20 mouse cellular contexts compared by ENCODE assay signal in the genomic region with DNA sequence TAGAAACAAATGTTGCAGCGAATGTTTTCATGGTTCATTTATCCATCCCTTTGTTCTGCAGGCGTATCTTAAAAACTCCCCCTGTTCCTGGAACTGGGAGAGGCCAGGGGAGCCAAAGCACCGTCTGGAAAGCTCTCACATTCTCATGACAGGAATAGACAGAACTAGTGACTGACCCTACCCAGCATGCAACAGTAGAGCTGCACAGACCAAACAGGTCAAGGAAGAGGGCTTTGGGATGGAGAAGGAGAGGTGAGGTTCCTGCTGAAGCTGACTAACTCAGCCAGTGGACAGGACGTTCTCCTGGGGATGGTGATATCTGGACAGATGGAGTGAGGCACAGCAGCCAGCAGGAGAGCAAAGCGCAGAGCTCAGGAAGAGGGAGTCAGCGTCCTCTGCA.
"Had no signal": no experiment of that assay in that cellular context is flagged by ENCODE, and none has a peak within 500 bp of the region (broad histone marks: within the 10 kb centered on the region; RNA-seq: fewer than 3 reads in every experiment).

No protein-coding gene starts in this region.

- H3K36me3 ChIP-seq: liver, embryonic 15.5 days; lung, embryonic 15.5 days; midbrain, embryonic 13.5 days; midbrain, embryonic 15.5 days; neural tube, embryonic 12.5 days had no signal

- DNase-seq: liver, postnatal 0 days; lung, adult 2 months; lung, postnatal 14 days; lung, postnatal 36 days; retina, postnatal 1 day; right cerebral cortex, adult 18-20 months; right cerebral cortex, postnatal 25 days; right cerebral cortex, postnatal 4 days; spleen, adult 18-20 months; thymus, adult 18-20 months; thymus, postnatal 14 days; thymus, postnatal 36 days had no signal

- ATAC-seq: liver, postnatal 0 days; lung, postnatal 0 days; midbrain, embryonic 13.5 days; midbrain, embryonic 15.5 days had no signal

- H3K27me3 ChIP-seq: liver, embryonic 15.5 days; lung, embryonic 15.5 days; midbrain, embryonic 13.5 days; midbrain, embryonic 15.5 days; neural tube, embryonic 12.5 days had no signal

- H3K4me1 ChIP-seq: midbrain, embryonic 15.5 days had no signal

- H3K4me3 ChIP-seq: liver, embryonic 15.5 days; lung, embryonic 15.5 days; midbrain, embryonic 13.5 days; midbrain, embryonic 15.5 days; neural tube, embryonic 12.5 days had no signal

- H3K9ac ChIP-seq: liver, embryonic 15.5 days; liver, postnatal 0 days; lung, embryonic 15.5 days; midbrain, embryonic 13.5 days; midbrain, embryonic 15.5 days; neural tube, embryonic 12.5 days had no signal

- H3K4me2 ChIP-seq: liver, embryonic 15.5 days; lung, embryonic 15.5 days; midbrain, embryonic 11.5 days; midbrain, embryonic 13.5 days; midbrain, embryonic 15.5 days; neural tube, embryonic 12.5 days had no signal

- H3K27ac ChIP-seq: liver, embryonic 15.5 days; lung, embryonic 15.5 days; macrophage; midbrain, embryonic 13.5 days; midbrain, embryonic 15.5 days; neural tube, embryonic 12.5 days had no signal

- H3K9me3 ChIP-seq: liver, embryonic 15.5 days; lung, embryonic 15.5 days; midbrain, embryonic 13.5 days; midbrain, embryonic 15.5 days; neural tube, embryonic 12.5 days had no signal
